Mouse (Mus musculus) ovary, postnatal 36 days (tissue): ENCODE results near the gene Commd2.

Source experiments
- DNase-seq: peaks from one replicate; pipeline ENCODE4 v3.0.0; 2022; ENCODE audit warnings: low spot score, mixed read lengths

The Commd2 gene

GRCm38 (mm10) chr3:57651231-57651864 lies at the start of gene Commd2:
Gene Commd2 (minus strand): TSS chr3:57651715.
- peak; percentile 90 for DNase-seq

DNA sequence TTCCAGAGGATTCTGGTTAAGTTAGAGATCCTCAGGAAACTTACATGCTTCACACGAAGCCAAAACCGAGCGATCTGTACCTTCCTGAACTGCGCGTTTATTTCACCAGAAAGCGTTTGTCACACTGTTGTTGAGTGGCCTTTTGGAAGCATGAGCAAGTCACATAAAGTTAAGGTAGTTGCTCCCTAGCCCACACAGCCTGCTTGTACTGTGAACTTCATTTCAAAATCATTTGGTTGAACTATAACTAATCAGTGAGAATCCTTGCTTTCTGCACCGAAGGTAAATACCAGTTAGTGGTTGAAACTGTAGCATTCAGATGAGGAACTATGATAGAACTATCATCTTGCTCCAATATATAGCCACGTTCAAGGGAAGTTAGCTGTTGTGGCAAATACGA lies 45.3 kb upstream of the Commd2 start:
- no peak for DNase-seq

DNA sequence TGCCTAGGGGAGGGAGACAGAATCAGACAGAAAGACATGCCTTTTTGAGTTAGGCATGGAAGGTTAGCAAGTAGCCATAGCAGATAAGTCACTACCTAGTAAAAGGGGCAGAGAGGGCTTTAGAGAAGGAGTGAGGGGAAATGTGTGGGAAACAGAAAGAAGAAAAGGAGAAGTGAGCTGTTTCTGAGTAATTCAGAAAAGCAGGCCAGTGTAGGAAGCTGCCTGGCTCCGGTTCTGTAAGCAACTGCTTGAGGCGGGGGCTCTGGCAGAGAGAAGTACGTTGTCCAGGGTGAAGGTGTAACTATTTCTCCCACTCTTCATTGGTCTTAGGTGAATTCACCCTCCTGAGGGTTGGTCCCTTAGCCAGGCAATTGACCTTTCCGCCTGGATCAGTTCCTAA lies 44.7 kb upstream of the Commd2 start:
- DNase-seq, result no peak

- no peak for DNase-seq
Observed at GRCm38 (mm10) chr3:57692719-57693118, 41.2 kb upstream of the Commd2 start, which contains the start of gene Ankub1. Gene Ankub1 (minus strand): TSS chr3:57692799.

GRCm38 (mm10) chr3:57691772-57692171 lies 40.3 kb upstream of the Commd2 start:
- no peak for DNase-seq

DNA sequence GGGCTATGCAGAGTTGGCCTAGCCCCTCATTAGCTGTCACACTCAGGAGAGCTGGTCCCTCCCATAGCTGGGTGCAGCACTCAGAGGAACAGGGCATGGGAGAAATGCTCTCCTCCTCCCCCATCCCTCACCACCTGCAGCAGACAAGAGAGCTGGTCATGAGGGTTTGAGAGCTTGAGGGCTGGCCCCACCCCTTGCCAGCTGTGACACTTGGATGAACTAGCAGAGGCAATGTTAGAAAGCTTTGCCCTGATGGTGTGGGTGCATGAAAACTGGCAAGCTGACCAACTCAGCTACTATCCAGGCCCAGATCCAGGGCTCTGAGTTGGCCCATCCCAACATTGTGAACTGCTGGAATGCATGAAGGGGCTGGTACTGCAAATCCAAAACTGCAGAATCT lies 26.3 kb upstream of the Commd2 start:
- DNase-seq, result no peak

DNA sequence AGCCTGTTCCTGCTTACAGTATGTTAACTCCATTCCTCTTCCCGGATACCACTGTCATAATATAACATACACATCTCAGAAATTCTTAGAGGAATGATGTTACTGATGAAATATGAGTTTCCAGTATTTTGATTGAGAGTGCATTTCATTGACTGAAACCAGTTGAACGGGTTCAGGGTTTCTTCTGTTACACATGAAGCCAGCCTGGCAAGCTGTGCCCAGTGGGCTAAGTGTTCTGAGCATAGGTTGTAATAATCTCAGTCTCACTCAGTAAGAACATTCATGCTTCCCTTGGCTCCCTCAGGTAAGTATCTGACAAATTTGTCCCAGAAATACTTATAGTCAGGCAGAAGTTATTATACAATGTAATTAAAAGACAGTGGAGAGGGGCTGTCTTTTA lies 22.6 kb upstream of the Commd2 start:
- DNase-seq, result no peak

- DNase-seq, result no peak
Observed at GRCm38 (mm10) chr3:57673586-57673985, 22.1 kb upstream of the Commd2 start.

- peak; percentile 32 for DNase-seq
Observed at GRCm38 (mm10) chr3:57667054-57667723, 15.7 kb upstream of the Commd2 start.

DNA sequence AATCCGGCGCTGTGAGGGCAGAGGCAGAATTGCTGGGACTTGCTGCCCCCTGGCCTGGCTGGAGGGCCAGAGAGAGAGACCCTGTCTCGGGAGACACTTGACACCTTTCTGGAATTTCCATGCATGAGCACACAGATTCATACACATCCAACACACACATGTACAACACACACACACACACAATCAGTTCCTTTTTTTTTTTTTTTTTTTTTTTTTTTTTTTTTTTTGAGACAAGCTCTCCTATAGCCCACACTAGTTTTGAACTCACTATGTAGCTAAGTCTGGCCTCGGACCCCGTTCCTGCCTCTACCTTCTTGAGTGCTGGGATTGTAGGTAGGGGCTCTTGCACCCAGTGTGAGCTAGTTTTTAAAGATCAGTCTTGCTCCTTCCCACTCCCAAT lies 14.4 kb upstream of the Commd2 start:
- DNase-seq, result no peak

GRCm38 (mm10) chr3:57664682-57665081 lies 13.2 kb upstream of the Commd2 start:
- no peak for DNase-seq

DNA sequence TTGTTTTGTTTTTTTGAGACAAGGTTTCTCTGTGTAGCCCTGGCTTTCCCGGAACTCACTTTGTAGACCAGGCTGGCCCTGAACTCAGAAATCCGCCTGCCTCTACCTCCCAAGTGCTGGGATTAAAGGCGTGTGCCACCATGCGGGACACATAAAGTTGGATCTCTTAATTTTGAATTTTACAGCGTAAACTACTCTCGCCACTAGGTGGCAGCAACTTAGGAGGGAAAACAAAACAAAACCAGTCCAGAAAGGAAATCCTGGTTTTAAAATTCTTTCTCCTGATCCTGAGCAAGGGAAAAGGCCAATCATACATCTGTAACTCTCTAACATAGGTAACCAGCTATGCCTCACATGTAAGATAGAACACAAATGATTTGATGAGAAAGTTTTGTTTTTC lies 12.2 kb upstream of the Commd2 start:
- DNase-seq, result no peak

DNA sequence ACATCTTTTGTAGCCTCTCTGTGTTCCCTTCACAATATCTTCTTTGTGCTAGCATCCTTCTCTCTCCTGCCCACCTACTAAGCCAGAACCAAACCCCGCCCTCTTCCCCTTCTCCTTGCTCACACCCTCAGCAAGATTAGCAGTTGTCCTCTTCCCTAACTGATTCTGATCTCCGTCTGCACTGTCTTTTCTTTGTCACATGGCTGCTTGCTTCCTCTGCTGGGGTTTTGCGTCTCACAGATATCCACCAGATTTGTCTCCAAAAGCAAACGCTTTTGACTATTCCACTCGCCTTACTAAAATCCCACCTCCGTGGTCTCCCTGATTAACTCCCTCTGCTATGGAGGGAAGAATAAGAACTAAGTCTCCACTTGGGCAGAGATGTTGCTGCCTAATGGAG lies 7.1 kb upstream of the Commd2 start:
- no peak for DNase-seq

DNA sequence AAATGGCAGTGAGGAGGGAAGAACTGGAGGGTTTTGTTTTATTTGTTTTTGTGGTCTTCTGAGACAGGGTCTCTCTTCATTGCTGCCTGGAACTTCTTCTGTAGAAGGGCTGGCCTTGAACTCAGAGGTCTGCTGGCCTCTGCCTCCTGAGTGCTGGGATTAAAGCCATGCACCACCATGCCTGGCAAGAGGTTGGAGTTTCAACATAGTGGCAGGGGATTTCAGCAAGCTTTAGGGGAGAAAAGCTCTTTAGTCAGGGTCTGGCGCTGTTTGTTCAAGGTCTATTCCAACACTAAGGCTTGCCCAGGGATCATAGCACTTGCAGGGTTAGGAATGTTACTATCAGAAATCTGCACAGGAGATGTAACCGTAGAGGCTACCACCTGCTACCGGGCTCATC lies 2.1 kb upstream of the Commd2 start:
- DNase-seq, result no peak

GRCm38 (mm10) chr3:57652485-57652884 lies 970 bp upstream of the Commd2 start:
- DNase-seq, result no peak

GRCm38 (mm10) chr3:57651865-57652259 lies 347 bp upstream of the Commd2 start:
- no peak for DNase-seq

DNA sequence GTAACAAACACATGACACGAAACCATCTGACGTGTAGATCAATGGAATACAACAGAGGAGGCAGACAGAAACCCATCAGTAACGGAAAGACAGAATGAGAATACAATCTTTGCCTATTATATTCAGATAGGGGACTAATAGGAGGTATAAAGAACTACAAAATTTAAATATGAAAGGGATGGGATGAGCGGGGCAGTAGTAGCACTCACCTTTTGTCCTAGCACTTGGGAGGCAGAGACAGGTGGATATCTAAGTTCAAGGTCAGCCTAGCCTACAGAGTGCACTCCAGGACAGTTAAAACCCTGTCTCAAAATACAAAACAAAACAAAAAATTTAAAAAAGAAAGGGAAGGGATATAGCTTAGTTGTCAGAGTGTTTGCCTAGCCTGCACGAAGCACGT lies 8.3 kb downstream of the Commd2 start:
- DNase-seq, result no peak

- DNase-seq, result no peak
Observed at GRCm38 (mm10) chr3:57637596-57637995, 13.9 kb downstream of the Commd2 start.

DNA sequence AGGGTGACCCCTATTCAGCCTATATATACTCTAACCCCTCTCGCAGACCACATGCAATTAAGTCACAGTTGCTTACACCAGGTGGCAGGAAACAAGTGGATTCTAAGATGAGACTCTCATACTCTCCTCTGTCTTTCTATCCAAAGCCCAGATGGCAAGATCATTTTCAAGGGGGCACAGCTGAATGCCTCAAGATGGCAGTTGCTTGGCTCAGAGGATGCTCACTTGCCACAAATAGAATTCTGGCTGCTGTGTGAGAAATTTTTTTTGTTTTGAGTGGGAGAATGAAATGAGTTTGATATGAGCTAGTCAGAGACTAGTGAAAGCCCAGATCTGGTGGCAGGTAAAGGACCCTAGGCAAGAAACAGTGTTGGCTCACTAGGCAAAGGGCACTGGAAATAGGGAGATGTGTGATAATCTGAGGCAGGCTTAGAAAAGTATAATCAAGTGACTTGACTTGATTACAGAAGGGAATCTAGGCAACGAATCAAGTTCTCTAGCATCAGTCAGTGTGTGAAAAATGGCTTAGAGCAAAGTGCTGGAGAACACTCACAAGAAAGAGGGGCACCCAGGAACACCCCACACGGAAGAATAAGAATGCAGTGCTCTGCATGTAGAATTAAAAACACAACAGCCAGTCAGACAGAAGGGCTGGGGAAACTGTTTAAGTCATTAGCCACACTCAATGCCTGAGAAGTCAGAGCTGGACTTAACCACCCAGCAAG lies 16.6 kb downstream of the Commd2 start:
- no peak for DNase-seq

DNA sequence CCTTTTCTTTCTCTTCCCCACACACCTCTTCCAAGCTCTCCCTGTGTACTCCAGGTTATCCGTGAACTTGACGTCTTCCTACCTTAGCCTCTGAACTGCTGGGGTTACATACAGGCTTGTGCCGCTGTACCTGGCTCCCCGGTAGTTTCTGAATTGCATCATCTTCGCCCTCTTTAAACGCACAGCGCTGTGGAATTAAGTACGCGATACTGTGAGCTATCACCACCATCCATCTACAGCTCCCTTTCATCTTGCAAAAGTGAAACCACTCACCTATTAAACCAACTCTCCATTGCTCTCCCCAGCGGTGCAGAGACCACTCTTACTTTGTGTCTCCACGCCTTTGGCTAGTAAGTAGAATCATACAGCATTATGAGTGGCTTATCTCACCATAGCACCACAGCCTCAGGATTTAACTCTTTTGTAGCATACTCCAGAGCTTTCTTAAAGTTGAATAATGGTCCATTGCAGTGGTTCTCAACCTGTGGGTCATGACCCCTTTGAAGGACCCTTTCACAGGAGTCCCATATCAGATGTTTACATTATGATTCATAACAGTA lies 24.5 kb downstream of the Commd2 start:
- no peak for DNase-seq

- peak; percentile 59 for DNase-seq
Observed at GRCm38 (mm10) chr3:57625275-57625997, 26.1 kb downstream of the Commd2 start.

DNA sequence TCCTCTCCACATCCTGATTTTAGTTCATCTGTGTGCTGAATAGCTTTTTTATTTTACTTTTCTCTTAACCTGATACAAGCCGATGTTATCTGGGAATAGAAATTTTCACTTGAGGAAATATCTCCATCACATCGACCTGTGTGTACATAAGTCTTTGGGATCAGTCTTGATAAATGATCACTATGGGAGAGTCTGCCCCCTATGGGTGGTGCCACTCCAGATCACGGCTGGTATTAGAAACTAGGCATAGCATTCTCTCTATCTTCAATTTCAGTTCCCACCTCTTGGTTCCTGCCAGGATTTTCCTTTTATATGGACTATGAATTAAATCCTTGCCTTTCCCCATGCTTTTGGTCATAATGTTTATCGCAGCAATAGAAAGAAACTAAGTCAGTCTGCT lies 31.8 kb downstream of the Commd2 start:
- DNase-seq, result no peak
